ENCODE assay signal across 8 mouse cellular contexts in genomic region chr5:66337025-66337968, GRCm38 (mm10).
DNase-seq lines count a peak whose midpoint lies in the region; ATAC-seq and TF ChIP-seq lines count a peak whose summit lies in the region.

No protein-coding gene starts in this region.

- peak overlapping the region; percentile 37 for H3K9ac ChIP-seq in heart, adult 2 months (ENCODE audit: low read depth, low read length)
- H3K9ac ChIP-seq in intestine, postnatal 0 days (ENCODE audit: low read depth, low read length), result peak overlapping the region; percentile 40; the same call in 1 of the 2 replicates

- no peak for TF ChIP-seq POLR2A in heart, adult 2 months (IDR thresholded peaks at IDR 0.05; ENCODE audit: insufficient read depth, low read depth, low read length)
- no peak for TF ChIP-seq POLR2A in olfactory bulb, adult 2 months (IDR thresholded peaks at IDR 0.05; ENCODE audit: insufficient read depth, low read depth, low read length)

- intact Hi-C loops in heart, adult 2 months (cut with DNase I), result no loop called here

- WGBS in heart, adult 2 months, result 32% methylated on average over 38 of the region's 38 CpGs
- WGBS in intestine, postnatal 0 days, result 9% methylated on average over 38 of the region's 38 CpGs
- 11% methylated on average over 38 of the region's 38 CpGs for WGBS in olfactory bulb, adult 2 months

- H3K4me3 ChIP-seq in heart, adult 2 months, result peak overlapping the region; percentile 40
- peak overlapping the region; percentile 37 for H3K4me3 ChIP-seq in intestine, postnatal 0 days (ENCODE audit: low read depth, low read length)
- peak overlapping the region; percentile 32 for H3K4me3 ChIP-seq in olfactory bulb, adult 2 months (ENCODE audit: insufficient read depth, low read depth, low read length)

- no peak for TF ChIP-seq CTCF in heart, adult 2 months (IDR thresholded peaks at IDR 0.05)
- TF ChIP-seq CTCF in intestine, postnatal 0 days (IDR thresholded peaks at IDR 0.05; ENCODE audit: low read depth), result no peak
- TF ChIP-seq CTCF in olfactory bulb, adult 2 months (IDR thresholded peaks at IDR 0.05; ENCODE audit: insufficient read depth, low read depth, low read length), result no peak

- H3K9me3 ChIP-seq in intestine, postnatal 0 days (ENCODE audit: control insufficient read depth), result no peaks in the 10 kb centered on the region

- ATAC-seq in intestine, postnatal 0 days, result peak; percentile 66; the same call in 1 of the 2 replicates

- H3K27me3 ChIP-seq in heart, adult 2 months (ENCODE audit: control insufficient read depth, insufficient read depth, low read length), result no peaks in the 10 kb centered on the region
- no peaks in the 10 kb centered on the region for H3K27me3 ChIP-seq in intestine, postnatal 0 days (replicated peaks; ENCODE audit: control insufficient read depth, insufficient read depth, low read length)

- no peaks in the 10 kb centered on the region for H3K36me3 ChIP-seq in heart, adult 2 months (ENCODE audit: control insufficient read depth, insufficient read depth, low read length)
- no peaks in the 10 kb centered on the region for H3K36me3 ChIP-seq in intestine, postnatal 0 days (ENCODE audit: control insufficient read depth, insufficient read depth)

- 0 out of 2 replicates have a peak, but pooled peaks cover 2% of the 10 kb centered on the region for H3K79me2 ChIP-seq in heart, adult 2 months (replicated peaks; ENCODE audit: control insufficient read depth, insufficient read depth, low read length)

- DNase-seq in right cerebral cortex, adult 18-20 months, result peak; percentile 29
- no peak for DNase-seq in right cerebral cortex, postnatal 36 days (ENCODE audit: low spot score in 2 of 2)
- DNase-seq in embryo, embryonic 10 days (ENCODE audit: low spot score), result peak; percentile 63
- peak; percentile 70 to 74 for DNase-seq in heart, adult 2 months
- DNase-seq in lung, adult 18-20 months, result peak; percentile 55 to 59
- DNase-seq in yolk sac, embryonic 10.5 days (ENCODE audit: low spot score), result peak; percentile 30

- H3K27ac ChIP-seq in heart, adult 2 months, result peak overlapping the region; percentile 49
- H3K27ac ChIP-seq in intestine, postnatal 0 days (ENCODE audit: low read depth, low read length), result no peak overlapping the region
- no peak overlapping the region for H3K27ac ChIP-seq in olfactory bulb, adult 2 months (ENCODE audit: insufficient read depth, low read depth, low read length)

- peaks cover 4% of the 10 kb centered on the region for H3K4me1 ChIP-seq in heart, adult 2 months (ENCODE audit: control insufficient read depth, insufficient read depth, low read length)
- peaks cover 4% of the 10 kb centered on the region for H3K4me1 ChIP-seq in intestine, postnatal 0 days (replicated peaks; ENCODE audit: control insufficient read depth, insufficient read depth, low read length)
- H3K4me1 ChIP-seq in olfactory bulb, adult 2 months (ENCODE audit: control insufficient read depth, insufficient read depth, low read length), result peaks cover 7% of the 10 kb centered on the region

- H3K4me2 ChIP-seq in intestine, postnatal 0 days (replicated peaks; ENCODE audit: low read depth), result peak overlapping the region; percentile 87

- no peak for TF ChIP-seq EP300 in heart, adult 2 months (IDR thresholded peaks at IDR 0.05; ENCODE audit: insufficient read depth, low read depth, low read length)

Comparison
In these comparisons a context has a peak if more than half of its experiments do, and no peak if none do; other contexts are left out.
1. DNase-seq: peak in right cerebral cortex, adult 18-20 months (single experiment), embryo, embryonic 10 days (single experiment), heart, adult 2 months (2 of 2), lung, adult 18-20 months (2 of 2) and yolk sac, embryonic 10.5 days (single experiment); none in right cerebral cortex, postnatal 36 days (0 of 2).
2. Peak in every context shown above with its lines, with median percentiles within 50 percentile points of each other: H3K4me3 ChIP-seq.